Comparison of ENCODE assay signal across 25 mouse cellular contexts in the genomic region with DNA sequence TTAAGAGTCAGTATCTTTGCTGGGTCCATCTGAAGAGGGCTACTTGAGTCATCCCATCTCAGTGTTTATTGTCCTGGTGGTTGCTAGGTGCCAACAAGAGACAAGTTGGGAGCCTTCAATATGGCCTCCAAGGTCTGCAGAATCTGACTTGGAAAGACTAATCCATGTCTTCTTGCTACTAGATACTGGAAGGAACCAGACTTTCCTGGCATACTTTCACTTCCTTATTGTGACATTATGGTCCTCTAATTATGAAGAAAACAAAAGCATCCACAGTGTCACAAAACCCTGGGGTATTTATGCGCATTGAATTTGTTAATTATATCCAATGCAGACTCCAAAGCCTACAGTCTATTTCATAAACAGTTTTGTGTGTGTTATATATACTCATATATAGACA. TPM values are rescaled to one million over a fixed set of nuclear protein-coding genes. Genes with fewer than 3 reads are reported as not detected.
DNase-seq lines count a peak whose midpoint lies in the region; ATAC-seq and TF ChIP-seq lines count a peak whose summit lies in the region.
"Had no signal": no experiment of that assay in that cellular context is flagged by ENCODE, and none has a peak within 500 bp of the region (broad histone marks: within the 10 kb centered on the region; RNA-seq: fewer than 3 reads in every experiment).

No protein-coding gene starts in this region.

- no peak overlapping the region for H3K27ac ChIP-seq in CH12.LX (ENCODE audit: insufficient read depth, low read depth)
- H3K27ac ChIP-seq: embryonic facial prominence, embryonic 13.5 days; embryonic facial prominence, embryonic 15.5 days; forebrain, embryonic 10.5 days; forebrain, embryonic 12.5 days had no signal

- no peaks in the 10 kb centered on the region for H3K79me2 ChIP-seq in CH12.LX (replicated peaks; ENCODE audit: control insufficient read depth, extremely low read depth, insufficient read depth, poor library complexity, severe bottlenecking)

- ATAC-seq in granulocyte monocyte progenitor cell, adult 5-6 weeks (replicated peaks; ENCODE audit: poor library complexity, severe bottlenecking): peak; percentile 94
- ATAC-seq in megakaryocyte progenitor cell, adult 5-6 weeks (replicated peaks; ENCODE audit: poor library complexity): peak; percentile 70
- ATAC-seq: CD4-positive, CD25-positive, alpha-beta regulatory T cell, adult 4 months; forebrain, embryonic 14.5 days; forebrain, postnatal 0 days had no signal

- H3K36me3 ChIP-seq in CH12.LX (replicated peaks in 1 of 2; ENCODE audit: control insufficient read depth in 1 of 2, insufficient read depth in 1 of 2, low read length in 1 of 2): no peaks in the 10 kb centered on the region
- H3K36me3 ChIP-seq: embryonic facial prominence, embryonic 13.5 days; embryonic facial prominence, embryonic 15.5 days; forebrain, embryonic 10.5 days; forebrain, embryonic 12.5 days had no signal

- no peak for DNase-seq in CH12.LX (ENCODE audit: extremely low read depth)
- DNase-seq in lung, postnatal 14 days: no peak
- no peak for DNase-seq in retina, postnatal 1 day
- no peak for DNase-seq in kidney, adult 18-20 months
- no peak for DNase-seq in testis, postnatal 10 days (ENCODE audit: low spot score)
- DNase-seq: adrenal gland, adult 8-10 months; adrenal gland, postnatal 14 days; adrenal gland, postnatal 36 days; B cell, adult 2 months; cerebellum, adult 11-12 months; cerebellum, adult 2 months; cerebellum, adult 9-10 months; cerebellum, postnatal 10 days; cerebellum, postnatal 25 days; embryo, embryonic 11 days; forebrain, postnatal 0 days had no signal

- no peak for TF ChIP-seq CTCF in CH12.LX (conservative IDR thresholded peaks at IDR 0.05 in 1 of 2, IDR thresholded peaks at IDR 0.05 in 1 of 2; ENCODE audit: low read depth in 2 of 2, low read length in 2 of 2)

- H3K4me3 ChIP-seq in CH12.LX (replicated peaks in 1 of 3; ENCODE audit: low read depth in 2 of 3, low read length in 2 of 3, poor library complexity in 1 of 3): no peak overlapping the region
- H3K4me3 ChIP-seq: embryonic facial prominence, embryonic 13.5 days; embryonic facial prominence, embryonic 15.5 days; erythroblast, embryonic 14.5 days; forebrain, embryonic 10.5 days; forebrain, embryonic 12.5 days had no signal

- TF ChIP-seq EP300 in CH12.LX (IDR thresholded peaks at IDR 0.05; ENCODE audit: low read length): no peak

- no peak for TF ChIP-seq RAD21 in CH12.LX (IDR thresholded peaks at IDR 0.05; ENCODE audit: low read depth, low read length)

- no peaks in the 10 kb centered on the region for H3K27me3 ChIP-seq in CH12.LX (replicated peaks)
- H3K27me3 ChIP-seq: embryonic facial prominence, embryonic 13.5 days; embryonic facial prominence, embryonic 15.5 days; forebrain, embryonic 12.5 days had no signal

- no peak for TF ChIP-seq POLR2A in CH12.LX (IDR thresholded peaks at IDR 0.05; ENCODE audit: low read depth, low read length)

- no peak overlapping the region for H3K9ac ChIP-seq in CH12.LX (ENCODE audit: insufficient read depth, low read depth)
- H3K9ac ChIP-seq: embryonic facial prominence, embryonic 13.5 days; embryonic facial prominence, embryonic 15.5 days; forebrain, embryonic 12.5 days; forebrain, postnatal 0 days had no signal

- no peaks in the 10 kb centered on the region for H3K9me3 ChIP-seq in CH12.LX (replicated peaks; ENCODE audit: low read length)
- H3K9me3 ChIP-seq: embryonic facial prominence, embryonic 13.5 days; embryonic facial prominence, embryonic 15.5 days; forebrain, embryonic 10.5 days; forebrain, embryonic 12.5 days had no signal

- H3K4me1 ChIP-seq in CH12.LX (ENCODE audit: control insufficient read depth in 1 of 2, insufficient read depth in 2 of 2): peaks cover 0 to 6% of the 10 kb centered on the region in 2 experiments; a peak in 1 of 4 replicates
- H3K4me1 ChIP-seq: embryonic facial prominence, embryonic 13.5 days; embryonic facial prominence, embryonic 15.5 days; forebrain, embryonic 10.5 days; forebrain, embryonic 12.5 days had no signal

- H3K4me2 ChIP-seq in CH12.LX (ENCODE audit: insufficient read depth, low read depth, poor library complexity, severe bottlenecking): no peak overlapping the region
- H3K4me2 ChIP-seq: embryonic facial prominence, embryonic 13.5 days; embryonic facial prominence, embryonic 15.5 days; forebrain, embryonic 12.5 days had no signal

- in situ Hi-C loops in CH12.LX (cut with MboI; ENCODE audit: low pct_ligation_motif_present, low pct_unique_long_range_greater_than_20kb, low sequenced_read_pairs): no loop called here

- dilution Hi-C loops in CH12.LX (cut with MboI; ENCODE audit: extremely low pct_ligation_motif_present, extremely low pct_unique_long_range_greater_than_20kb, low sequenced_read_pairs): no loop called here

TF ChIP-seq in CH12.LX, 34 proteins besides CTCF, POLR2A, EP300 and RAD21:
- 0 out of 2 replicates have a peak, but pooled peaks have one; percentile 17 for TF ChIP-seq IRF4 (IDR thresholded peaks at IDR 0.05; ENCODE audit: low read depth, low read length)
- no peak for TF ChIP-seq CHD1 (IDR thresholded peaks at IDR 0.05; ENCODE audit: low read depth, low read length)

RNA-seq across cellular contexts. Expression of gene Cast, which starts 7.1 kb away (rescaled TPM):
- total RNA-seq in CH12.LX (2012; rRNA removed) (13.1 and 15.3 TPM in 2 replicates), CH12.LX (2014; rRNA removed) (21.0 and 25.2 TPM in 2 replicates)
- polyA plus RNA-seq in CH12.LX (2012; ENCODE audit: insufficient read length, low read depth): 24.9 and 32.5 TPM in 2 replicates
- total RNA-seq in granulocyte monocyte progenitor cell, adult 5-6 weeks (2014; fragmentation: Nextera tagmentation): 26.0 and 35.4 TPM in 2 replicates
- total RNA-seq in granulocyte monocyte progenitor cell, adult 5-6 weeks (2017): 56.4 and 68.1 TPM in 2 replicates
- 34.6 and 42.2 TPM in 2 replicates for total RNA-seq in megakaryocyte progenitor cell, adult 5-6 weeks (2015)
- 76.4 and 84.1 TPM in 2 replicates for total RNA-seq in megakaryocyte progenitor cell, adult 5-6 weeks (2017)
